Mouse (Mus musculus) adrenal gland, postnatal 25 days (tissue): Measurements from ENCODE around the gene Cby1. TPM values are rescaled to one million over a fixed set of nuclear protein-coding genes. Genes with fewer than 3 reads are reported as not detected.

Source experiments
- DNase-seq: peaks from one replicate; pipeline ENCODE4 v3.0.0; 2021; ENCODE audit warnings: mixed read lengths
- total RNA-seq: library from RNA; stranded (reverse); gene quantifications from 2 replicates; pipeline ENCODE4 v1.2.3, GENCODE M21; 2021

Gene Cby1
- total RNA-seq, 1 experiment from 2014 or later: 24.5 TPM

DNA sequence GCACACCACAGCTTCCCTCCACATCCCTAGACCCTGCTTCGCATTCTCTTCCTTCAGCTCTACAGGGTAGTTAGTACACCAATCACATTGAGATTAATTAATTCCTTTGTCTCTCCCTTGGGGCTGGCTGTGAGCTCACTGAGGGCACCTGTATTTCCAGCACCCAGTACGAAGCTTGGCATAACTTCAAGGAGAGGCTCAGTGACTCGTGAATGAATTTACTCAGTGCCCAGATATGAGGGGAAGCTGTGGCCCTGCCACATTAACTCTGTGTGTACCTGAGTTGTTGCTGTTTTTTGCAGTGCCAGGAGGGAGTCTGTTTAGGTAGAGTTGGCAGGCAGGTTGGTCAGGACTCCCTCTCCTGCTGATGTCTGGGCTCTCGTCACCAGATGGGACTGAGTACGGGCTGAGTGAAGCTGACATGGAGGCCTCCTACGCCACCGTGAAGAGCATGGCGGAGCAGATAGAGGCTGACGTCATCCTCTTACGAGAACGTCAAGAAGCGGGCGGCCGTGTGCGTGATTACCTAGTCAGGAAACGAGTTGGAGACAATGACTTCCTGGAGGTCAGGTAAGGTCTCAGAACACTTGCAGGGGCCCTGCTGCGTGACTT is 47.7 kb downstream of the Cby1 start:
- DNase-seq: no peak

DNA sequence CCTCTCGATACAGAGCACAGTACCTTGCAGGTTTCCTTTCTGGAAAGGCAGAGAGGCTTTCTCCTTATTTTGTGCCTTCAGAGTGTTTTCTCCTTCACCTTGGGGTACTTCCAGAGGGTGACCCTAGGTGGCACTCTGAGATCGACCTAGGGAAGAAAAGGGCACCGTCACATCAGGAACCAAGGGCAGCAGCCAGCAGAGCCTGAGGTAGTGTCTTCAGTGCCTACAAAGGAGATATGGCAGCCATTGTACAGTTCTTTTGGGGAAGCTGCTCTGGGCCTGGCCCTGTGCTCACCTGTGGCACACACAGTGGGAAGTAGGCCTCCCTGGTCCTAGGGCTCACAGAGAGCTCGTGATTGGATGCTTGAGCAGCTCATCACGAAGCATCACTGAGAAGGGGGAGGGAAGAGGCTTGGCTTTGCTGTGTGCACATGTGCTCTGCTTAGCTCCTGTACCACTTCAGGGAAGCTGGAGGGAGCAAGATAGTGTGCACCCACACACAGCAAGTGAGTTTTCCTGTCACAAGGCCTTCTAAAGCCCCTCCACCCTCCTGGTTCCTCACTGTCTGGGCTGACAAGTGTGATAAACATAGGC is 49.3 kb downstream of the Cby1 start:
- no peak for DNase-seq

DNA sequence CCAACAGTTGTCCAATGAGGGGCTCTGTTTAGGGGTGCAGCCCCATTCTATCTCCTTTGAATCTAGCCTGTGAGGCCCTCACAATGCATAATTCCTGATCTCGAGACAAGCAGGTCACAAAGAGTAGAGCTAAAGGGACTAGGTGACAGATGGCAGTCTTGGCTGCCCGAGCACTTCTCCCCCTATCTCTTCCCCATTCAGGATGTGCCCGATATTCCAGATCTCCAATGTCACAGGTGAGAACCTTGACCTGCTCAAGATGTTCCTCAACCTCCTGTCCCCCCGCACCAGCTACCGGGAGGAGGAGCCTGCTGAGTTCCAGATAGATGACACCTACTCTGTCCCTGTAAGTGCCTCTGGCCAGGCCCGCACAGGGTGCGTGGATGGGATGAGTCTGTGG is 56.6 kb downstream of the Cby1 start:
- DNase-seq: no peak

DNA sequence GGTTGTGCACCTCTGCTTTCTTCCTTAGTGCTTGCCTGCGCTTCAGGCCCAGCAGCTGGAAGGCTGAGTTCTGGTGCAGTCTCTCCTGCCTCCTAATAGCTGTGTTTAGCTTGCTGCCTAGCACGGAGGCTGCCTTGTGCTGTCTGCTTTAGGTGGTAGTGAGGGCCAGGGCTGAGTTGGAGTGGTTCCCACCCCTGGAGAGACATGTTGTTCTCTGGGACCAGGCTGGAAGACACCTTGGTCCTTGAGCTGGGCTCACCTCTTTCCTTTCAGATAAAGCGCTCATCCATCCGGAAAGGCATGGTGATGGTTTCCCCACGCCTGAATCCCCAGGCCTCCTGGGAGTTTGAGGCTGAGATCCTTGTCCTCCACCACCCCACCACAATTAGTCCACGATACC is 57.7 kb downstream of the Cby1 start:
- DNase-seq: no peak

Other genes with a start within 250 kb of the Cby1 start
- 92.0 and 115 TPM in 2 replicates for gene Csnk1e, start 203.6 kb upstream of the Cby1 start, total RNA-seq
- 0.27 and 0.57 TPM in 2 replicates for gene Kcnj4, start 154.0 kb upstream of the Cby1 start, total RNA-seq
- gene Kdelr3, start 142.8 kb upstream of the Cby1 start, total RNA-seq: 2.7 and 3.3 TPM in 2 replicates
- 331 and 385 TPM in 2 replicates for gene Ddx17, start 112.5 kb upstream of the Cby1 start, total RNA-seq
- 2.5 and 3.5 TPM in 2 replicates for gene Dmc1, start 54.1 kb upstream of the Cby1 start, total RNA-seq
- gene Fam227a, start 243 bp upstream of the Cby1 start, total RNA-seq: 2.9 and 4.1 TPM in 2 replicates
- gene Tomm22, start 11.7 kb downstream of the Cby1 start, total RNA-seq: 82.7 and 113 TPM in 2 replicates
- 26.8 and 27.9 TPM in 2 replicates for gene Josd1, start 28.7 kb downstream of the Cby1 start, total RNA-seq
- 30.1 and 34.7 TPM in 2 replicates for gene Gtpbp1, start 31.6 kb downstream of the Cby1 start, total RNA-seq
- gene Sun2, start 83.3 kb downstream of the Cby1 start, total RNA-seq: 44.0 and 50.9 TPM in 2 replicates
- 17.7 and 23.1 TPM in 2 replicates for gene Dnal4, start 118.7 kb downstream of the Cby1 start, total RNA-seq
- gene Nptxr, start 145.6 kb downstream of the Cby1 start, total RNA-seq: 4.6 and 6.8 TPM in 2 replicates
- gene Npcd, start 175.0 kb downstream of the Cby1 start, total RNA-seq: 1.7 and 2.6 TPM in 2 replicates
- gene Cbx6, start 175.5 kb downstream of the Cby1 start, total RNA-seq: 55.3 and 73.0 TPM in 2 replicates
- 17.5 and 25.0 TPM in 2 replicates for gene Apobec3, start 232.5 kb downstream of the Cby1 start, total RNA-seq